Mouse (Mus musculus) heart, adult 10 weeks (tissue): Measurements from ENCODE around the gene Hist1h3e. TPM values are rescaled to one million over a fixed set of nuclear protein-coding genes. Genes with fewer than 3 reads are reported as not detected.

Source experiments
- polyA plus RNA-seq: library from polyadenylated mRNA; stranded (reverse); fragments of 350-450 nt; fragmentation: Illumina TruSeq; extraction: RNeasy Lipid Tissue Mini Kit (QIAGEN cat#74804); gene quantifications from one replicate; pipeline ENCODE4 v1.2.3, GENCODE M21; 2014; ENCODE audit warnings: low read depth, low replicate concordance

Gene Hist1h3e
- polyA plus RNA-seq, result not detected

DNA sequence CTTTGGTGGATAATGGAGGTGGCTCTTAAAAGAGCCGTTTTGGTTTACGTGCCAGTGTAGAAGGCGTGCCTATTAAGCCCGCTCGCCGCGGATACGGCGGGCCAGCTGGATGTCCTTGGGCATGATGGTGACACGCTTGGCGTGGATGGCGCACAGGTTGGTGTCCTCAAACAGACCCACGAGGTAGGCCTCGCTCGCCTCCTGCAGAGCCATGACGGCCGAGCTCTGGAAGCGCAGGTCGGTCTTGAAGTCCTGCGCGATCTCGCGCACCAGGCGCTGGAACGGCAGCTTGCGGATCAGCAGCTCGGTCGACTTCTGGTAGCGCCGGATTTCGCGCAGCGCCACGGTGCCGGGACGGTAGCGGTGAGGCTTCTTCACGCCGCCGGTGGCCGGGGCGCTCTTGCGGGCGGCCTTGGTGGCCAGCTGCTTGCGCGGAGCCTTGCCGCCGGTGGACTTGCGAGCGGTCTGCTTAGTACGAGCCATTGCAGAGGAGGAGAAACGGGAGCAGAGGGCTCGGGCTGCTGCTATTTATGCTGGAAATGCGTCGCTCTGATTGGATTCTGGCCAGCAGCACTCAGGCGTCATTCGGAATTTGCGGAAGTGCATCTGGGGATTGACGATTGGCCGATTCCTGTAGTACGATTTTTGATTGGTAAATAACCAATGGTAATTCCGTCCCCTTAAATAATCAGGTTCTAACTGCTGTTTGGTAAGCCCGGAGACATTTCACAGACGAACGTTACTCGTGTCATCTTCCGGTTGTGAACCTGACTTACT, at the start of gene Hist1h3e:
Hist1h3e (minus strand) TSS at position 487 of the 777 bp plus-strand sequence.

DNA sequence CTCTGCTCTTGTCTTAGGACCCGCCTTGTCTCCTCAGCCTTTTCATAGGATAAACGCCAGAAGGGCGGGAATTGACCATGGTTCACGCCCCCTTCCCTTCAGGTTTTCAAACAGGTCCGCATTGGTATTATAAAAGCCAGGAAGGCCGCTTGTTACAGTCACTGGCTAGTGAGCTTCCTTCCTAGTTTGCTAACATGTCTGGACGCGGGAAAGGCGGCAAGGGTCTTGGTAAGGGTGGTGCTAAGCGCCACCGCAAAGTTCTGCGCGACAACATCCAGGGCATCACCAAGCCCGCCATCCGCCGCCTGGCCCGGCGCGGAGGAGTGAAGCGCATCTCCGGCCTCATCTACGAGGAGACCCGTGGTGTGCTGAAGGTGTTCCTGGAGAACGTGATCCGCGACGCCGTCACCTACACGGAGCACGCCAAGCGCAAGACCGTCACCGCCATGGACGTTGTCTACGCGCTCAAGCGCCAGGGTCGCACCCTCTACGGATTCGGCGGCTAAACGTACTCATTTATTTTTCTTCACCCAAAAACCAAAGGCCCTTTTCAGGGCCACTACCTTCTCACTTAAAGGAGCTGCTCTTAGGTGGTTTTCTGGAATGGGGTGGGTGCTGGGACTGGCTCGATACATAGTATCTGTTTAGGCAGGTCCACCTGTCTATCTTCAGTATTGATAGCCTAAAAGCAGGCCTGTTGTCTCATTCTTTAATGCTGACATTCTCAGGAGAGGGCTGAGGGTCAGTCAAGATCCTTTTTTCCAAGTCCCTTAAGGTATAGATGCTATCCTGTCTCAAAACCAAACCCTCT, 19.4 kb upstream of the Hist1h3e start, which contains the start of gene Hist1h4d:
Hist1h4d (plus strand) TSS at position 191 of the 811 bp plus-strand sequence.

DNA sequence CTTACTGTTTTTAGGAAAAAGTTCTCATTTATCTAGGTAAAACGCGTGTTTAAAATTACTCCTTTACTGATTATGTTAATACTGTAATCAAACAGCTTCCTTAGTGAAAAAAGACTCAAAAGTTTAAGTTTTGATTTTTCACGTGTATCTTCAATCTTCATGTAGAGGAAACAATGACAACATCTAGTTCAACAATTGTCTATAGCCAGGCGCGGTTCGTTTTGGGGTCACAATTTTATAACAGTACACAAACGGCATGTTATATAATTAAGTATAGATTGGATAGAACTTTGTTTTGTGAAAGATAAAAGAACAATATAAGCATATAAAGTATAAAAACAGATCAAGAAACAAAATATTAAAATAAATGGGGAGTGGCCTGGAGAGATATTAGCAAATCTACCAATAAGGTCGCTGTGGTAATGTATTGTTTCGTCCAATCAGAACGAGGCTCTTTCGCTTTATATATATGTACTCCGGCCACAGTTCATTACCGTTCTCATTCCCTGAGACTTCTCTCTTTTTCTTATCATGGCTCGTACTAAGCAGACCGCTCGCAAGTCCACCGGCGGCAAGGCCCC, 13.2 kb upstream of the Hist1h3e start, which contains the start of gene Hist1h3d:
Hist1h3d (plus strand) TSS at position 493 of the 581 bp plus-strand sequence.

DNA sequence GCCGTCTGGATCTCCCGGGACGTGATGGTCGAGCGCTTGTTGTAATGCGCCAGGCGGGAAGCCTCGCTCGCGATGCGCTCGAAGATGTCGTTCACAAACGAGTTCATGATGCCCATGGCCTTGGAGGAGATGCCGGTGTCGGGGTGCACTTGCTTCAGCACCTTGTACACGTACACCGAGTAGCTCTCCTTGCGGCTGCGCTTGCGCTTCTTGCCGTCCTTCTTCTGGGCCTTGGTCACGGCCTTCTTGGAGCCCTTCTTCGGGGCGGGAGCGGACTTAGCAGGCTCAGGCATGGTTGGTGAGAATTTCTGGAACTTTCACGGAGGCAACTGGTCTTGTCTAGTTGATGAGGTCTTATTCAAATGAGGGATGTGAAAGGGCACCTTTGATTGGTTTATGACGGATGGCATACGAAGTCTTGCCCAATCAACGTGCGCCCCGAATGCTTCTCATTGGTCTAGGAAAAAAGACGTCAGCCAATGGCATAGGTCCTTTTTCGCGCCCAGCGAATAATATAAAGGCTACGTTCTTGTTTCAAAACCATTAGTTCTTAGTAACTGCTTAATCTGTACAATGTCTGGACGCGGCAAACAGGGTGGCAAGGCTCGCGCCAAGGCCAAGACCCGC, 11.8 kb upstream of the Hist1h3e start, which contains the start of the genes Hist1h2bf and Hist1h2ad:
Hist1h2bf (minus strand) TSS at position 299 of the 627 bp plus-strand sequence.
Hist1h2ad (plus strand) TSS at position 484 of the 627 bp plus-strand sequence.

DNA sequence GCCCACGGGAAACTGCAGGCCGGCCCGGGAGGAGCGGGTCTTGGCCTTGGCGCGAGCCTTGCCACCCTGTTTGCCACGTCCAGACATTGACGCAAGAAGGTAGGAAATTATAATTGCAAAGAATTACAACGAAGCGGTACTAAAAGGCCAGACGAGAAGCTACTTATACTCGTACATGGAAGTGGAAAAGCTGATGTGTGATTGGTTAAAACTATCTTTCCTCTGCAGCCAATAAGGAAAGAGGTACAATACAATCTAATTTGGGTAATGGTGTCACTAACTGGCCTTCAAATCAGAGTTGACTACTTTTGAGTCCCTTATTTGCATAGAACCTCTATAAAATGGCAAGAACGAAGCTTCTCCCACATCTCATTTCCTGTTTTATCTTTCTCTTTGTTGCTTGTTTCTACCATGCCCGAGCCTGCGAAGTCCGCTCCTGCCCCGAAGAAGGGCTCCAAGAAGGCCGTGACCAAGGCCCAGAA, 8.9 kb upstream of the Hist1h3e start, which contains the start of the genes Hist1h2ae and Hist1h2bg:
Hist1h2ae (minus strand) TSS at position 199 of the 482 bp plus-strand sequence.
Hist1h2bg (plus strand) TSS at position 375 of the 482 bp plus-strand sequence.

DNA sequence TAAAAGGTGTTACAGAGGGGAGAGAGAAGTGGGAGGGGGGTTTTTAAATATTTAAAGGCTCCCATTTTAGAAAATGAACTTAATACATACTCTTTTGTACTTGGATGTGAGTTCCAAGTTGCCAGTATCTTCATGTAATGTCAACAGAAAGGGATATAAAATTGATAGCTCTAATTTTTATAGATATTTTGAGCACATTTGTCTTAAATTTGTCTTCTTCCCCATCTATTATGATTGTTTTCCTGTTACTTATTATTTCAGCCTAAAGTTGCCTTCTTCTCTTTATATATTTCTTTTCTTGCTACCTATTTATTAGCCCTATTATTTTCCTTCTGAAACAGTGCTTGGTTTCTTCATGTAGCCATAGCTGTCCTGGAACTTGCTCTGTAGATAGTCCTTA, 9.2 kb downstream of the Hist1h3e start, which contains the start of gene Hist1h1d:
Hist1h1d (plus strand) TSS at position 301 of the 400 bp plus-strand sequence.

DNA sequence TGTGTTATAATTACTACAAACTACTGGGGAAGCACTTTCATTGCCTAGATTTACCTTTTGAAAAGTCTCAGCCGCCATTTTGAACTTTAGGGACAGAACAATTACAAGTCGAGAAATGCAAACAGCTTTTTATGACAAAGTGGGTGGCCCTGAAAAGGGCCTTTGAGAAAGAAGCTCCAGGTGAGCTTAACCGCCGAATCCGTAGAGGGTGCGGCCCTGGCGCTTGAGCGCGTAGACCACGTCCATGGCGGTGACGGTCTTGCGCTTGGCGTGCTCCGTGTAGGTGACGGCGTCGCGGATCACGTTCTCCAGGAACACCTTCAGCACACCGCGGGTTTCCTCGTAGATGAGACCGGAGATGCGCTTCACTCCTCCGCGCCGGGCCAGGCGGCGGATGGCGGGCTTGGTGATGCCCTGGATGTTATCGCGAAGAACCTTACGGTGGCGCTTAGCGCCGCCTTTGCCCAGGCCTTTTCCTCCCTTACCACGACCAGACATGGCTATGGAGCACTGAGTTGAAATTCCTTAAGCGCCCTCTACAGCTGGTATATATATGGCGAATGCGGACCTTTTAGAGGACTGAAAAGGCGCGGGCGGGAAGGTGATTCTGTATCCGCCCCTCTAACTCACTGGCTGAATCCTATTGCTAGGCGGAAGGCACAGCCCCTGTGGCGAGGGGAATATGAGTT, 10.9 kb downstream of the Hist1h3e start, which contains the start of gene Hist1h4f:
Hist1h4f (minus strand) TSS at position 503 of the 689 bp plus-strand sequence.

DNA sequence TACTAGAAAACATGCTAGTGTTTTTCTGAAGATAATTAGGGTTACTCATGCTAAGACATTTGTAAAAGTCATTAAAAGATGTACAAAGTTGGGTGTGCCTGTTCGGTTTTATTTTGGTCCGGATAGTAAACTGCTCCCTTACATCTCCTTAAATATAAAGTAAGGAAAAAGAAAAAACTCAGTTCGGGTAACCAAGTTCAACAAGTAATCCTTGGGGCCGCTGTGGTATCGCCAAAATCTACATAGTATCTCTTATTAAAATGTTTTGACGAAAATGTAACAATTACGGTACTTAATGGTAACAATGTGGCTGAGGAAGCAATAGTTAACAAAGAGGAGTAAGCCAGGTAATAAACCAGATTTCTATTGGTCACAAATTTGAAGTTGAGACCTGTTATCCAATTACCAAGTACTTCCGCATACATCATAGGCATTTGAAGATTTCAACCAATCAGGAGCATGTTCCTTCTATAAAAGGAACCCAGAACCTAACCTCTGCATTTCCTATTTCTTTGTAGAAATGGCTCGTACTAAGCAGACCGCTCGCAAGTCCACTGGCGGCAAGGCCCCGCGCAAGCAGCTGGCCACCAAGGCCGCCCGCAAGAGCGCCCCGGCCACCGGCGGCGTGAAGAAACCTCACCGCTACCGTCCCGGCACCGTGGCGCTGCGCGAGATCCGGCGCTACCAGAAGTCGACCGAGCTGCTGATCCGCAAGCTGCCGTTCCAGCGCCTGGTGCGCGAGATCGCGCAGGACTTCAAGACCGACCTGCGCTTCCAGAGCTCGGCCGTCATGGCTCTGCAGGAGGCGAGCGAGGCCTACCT, 18.0 kb downstream of the Hist1h3e start, which contains the start of gene Hist1h3f:
Hist1h3f (plus strand) TSS at position 88 of the 822 bp plus-strand sequence.

DNA sequence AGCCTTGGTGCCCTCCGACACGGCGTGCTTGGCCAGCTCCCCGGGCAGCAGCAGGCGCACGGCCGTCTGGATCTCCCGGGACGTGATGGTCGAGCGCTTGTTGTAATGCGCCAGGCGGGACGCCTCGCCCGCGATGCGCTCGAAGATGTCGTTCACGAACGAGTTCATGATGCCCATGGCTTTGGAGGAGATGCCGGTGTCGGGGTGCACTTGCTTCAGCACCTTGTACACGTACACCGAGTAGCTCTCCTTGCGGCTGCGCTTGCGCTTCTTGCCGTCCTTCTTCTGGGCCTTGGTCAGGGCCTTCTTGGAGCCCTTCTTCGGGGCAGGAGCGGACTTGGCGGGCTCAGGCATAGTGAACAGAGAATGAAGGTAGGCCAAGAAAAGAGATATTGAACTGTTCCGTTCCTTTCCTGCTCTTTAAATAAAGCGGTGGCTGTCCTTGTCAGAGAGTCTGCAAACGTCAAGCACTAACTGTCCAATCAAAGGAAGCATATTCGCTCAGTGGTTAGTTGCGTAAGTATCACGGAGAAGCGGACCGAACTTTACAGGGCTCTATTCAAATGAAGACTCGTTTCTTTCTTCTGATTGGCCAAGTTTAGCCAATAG, 19.1 kb downstream of the Hist1h3e start, which contains the start of gene Hist1h2bh:
Hist1h2bh (minus strand) TSS at position 394 of the 609 bp plus-strand sequence.

DNA sequence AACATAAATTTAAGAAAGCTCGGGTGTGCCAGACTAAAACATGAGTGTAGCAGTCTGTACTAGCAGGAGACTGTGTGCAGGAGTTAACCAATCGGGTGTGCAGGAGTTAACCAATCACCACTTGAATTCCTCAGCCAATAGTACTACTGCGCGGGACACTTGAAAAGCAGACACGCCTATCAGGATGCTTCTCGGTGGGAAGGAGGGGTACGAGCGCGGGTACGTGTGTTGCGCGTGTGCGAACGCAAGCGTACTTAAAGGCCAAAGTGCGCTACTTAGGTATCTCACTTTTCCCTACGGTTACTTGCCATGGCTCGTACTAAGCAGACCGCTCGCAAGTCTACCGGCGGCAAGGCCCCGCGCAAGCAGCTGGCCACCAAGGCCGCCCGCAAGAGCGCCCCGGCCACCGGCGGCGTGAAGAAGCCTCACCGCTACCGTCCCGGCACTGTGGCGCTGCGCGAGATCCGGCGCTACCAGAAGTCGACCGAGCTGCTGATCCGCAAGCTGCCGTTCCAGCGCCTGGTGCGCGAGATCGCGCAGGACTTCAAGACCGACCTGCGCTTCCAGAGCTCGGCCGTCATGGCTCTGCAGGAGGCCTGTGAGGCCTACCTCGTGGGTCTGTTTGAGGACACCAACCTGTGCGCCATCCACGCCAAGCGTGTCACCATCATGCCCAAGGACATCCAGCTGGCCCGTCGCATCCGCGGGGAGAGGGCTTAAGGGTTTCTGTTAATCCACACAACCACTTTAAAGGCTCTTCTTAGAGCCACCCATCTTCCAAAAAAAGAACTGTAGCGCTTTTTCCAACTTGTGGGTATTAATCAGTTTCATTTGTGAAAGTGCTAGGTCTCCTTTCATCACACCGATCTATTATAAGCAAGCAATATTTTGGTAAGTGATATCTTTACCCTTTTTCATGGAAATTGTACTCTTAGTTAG, 26.8 kb downstream of the Hist1h3e start, which contains the start of gene Hist1h3g:
Hist1h3g (plus strand) TSS at position 286 of the 939 bp plus-strand sequence.

DNA sequence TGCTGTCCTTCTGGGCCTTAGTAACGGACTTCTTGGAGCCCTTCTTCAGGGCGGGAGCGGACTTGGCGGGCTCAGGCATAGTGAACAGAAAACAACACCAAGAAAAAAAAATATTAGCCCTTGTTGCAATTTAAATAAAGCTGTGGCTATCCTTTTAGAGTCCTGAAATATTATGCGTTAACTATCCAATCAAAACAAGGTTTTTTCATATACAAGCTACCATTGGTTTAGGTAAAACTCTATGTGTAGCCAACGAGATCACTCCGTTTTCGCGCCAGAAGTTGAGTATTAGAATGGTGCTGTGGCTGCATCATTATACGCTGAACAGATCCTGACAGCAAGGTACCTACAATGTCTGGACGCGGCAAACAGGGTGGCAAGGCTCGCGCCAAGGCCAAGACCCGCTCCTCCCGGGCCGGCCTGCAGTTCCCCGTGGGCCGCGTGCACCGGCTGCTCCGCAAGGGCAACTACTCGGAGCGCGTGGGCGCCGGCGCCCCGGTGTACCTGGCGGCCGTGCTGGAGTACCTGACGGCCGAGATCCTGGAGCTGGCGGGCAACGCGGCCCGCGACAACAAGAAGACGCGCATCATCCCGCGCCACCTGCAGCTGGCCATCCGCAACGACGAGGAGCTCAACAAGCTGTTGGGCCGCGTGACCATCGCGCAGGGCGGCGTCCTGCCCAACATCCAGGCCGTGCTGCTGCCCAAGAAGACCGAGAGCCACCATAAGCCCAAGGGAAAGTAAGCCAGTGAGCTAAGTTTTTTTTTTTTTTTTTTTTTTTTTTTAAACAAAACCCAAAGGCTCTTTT, 28.4 kb downstream of the Hist1h3e start, which contains the start of gene Hist1h2af:
Hist1h2af (plus strand) TSS at position 347 of the 808 bp plus-strand sequence.

DNA sequence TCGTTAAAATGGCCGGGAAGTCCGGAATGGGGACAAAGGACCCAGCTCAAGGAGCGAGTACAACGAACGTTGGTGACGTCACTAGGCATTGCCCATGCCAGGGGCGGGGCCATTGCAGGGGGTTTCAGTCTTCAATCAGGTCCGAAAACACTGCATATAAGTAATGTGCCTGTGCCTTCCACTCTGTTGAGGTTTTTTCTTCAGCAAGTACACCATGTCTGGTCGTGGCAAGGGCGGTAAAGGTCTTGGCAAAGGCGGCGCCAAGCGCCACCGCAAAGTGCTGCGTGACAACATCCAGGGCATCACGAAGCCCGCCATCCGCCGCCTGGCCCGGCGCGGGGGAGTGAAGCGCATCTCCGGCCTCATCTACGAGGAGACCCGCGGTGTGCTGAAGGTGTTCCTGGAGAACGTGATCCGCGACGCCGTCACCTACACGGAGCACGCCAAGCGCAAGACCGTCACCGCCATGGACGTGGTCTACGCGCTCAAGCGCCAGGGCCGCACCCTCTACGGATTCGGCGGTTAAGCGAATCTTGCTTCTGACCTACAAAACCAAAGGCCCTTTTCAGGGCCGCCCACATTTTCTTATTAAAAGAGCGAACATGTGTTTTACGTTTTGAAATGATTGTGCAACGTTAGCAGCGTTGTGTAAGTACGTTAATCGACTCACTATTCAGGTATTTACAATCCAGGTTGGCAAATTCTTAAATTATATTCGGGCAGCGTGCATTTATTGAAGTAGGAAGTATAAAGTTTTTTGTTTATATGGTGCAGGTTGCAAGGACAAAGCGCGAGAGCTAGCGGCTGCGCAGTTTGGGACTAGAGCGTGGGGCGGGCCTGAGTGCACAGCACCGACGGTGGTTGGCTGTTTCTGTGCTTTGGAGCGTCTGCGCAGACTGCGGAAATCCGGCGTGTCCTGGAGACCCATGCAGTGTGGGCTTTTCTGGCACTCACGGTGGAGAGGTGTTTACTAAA, 31.0 kb downstream of the Hist1h3e start, which contains the start of gene Hist1h4h:
Hist1h4h (plus strand) TSS at position 150 of the 975 bp plus-strand sequence.

